Mouse (Mus musculus) gastrocnemius, postnatal 25 days (tissue): ENCODE measurements at regions not wholly inside any gene's neighbourhood (a gene's known extent, or its start where the extent isn't known, plus 50 kb on each side); places are given as distances from the start of the nearest gene placed in this dataset.
A peak's percentile ranks its signal among the peaks of the same experiment; 100 is the strongest.
"Not testable (repeated sequence)": the region's sequence is repeated elsewhere in the genome, so short reads cannot be mapped to it uniquely, and the experiment has no call there.

Source experiments
- DNase-seq: peaks from one replicate; pipeline ENCODE4 v3.0.0; 2022

DNA sequence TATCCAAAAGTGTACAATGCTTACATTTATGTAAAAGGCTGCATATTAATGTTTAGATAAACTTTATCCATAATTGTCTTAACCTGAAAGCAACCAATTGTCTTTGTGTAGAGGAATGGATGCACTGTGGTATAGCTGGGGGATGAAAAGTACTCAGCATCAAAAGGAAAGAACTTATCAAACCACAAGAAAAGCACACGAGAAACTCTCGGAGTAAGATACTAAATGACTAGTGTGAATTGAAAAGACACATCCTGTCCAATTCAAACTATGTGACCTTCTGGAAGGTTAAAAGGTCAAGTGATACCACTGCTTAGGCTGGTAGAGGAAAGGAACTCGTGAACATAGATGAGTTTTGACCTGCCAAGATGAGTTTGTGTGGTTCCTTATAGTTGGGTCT, 192.2 kb upstream of the Tbl1xr1 start:
- no peak for DNase-seq

- DNase-seq = no peak
Measured at GRCm38 (mm10) chr3:21888710-21889109, 187.7 kb upstream of the Tbl1xr1 start.

DNA sequence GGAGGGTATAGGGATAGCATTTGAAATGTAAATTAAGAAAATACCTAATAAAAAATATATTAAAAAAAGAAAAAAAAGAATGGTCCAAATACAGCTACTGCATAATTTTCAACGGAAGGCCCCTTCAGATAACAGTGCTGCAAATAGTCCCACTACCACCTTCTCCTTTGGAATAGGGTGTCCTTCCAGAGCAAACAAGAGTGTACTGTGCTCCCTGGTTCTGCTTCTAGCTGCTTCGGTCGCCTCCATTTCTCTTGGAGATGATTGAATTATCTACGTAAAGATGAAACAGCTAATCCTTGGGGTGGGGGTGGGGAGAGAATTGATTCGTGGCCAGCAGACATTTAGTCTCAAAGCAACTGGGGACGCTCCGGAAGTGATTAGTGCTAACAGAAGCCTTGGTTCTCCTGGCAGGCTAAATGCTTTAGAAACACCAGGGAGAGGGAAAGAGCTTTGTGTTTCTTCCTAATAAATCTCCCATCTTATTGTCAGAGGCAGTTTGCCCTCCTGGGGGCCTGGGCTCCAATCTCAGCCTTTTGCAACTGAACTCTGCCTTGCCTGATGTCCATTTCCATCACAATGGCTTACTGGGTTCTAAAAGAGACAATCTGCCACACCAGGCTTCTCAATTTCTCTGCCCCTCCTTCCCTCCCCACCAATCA, 184.5 kb upstream of the Tbl1xr1 start:
- DNase-seq = no peak

GRCm38 (mm10) chr3:21892864-21893404, 183.5 kb upstream of the Tbl1xr1 start:
- no peak for DNase-seq

DNA sequence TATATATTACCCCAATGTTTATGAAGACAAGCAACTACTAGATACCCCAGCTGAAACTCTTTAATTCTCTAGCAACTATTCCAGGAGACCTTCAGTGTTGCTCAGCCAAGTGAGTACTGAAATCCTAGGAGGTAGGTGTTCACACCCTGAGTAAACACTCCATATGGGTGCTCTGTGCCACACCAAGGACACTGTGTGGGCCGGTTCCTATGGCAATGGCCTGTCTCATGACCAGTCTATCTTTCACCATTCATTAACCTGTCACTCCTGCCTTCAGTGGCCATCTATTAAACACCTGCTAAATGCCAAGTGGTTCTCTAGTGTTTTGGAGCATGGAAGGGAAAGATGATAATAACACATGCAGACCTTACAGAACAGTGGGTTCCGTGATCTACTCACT, 180.9 kb upstream of the Tbl1xr1 start:
- no peak for DNase-seq

DNA sequence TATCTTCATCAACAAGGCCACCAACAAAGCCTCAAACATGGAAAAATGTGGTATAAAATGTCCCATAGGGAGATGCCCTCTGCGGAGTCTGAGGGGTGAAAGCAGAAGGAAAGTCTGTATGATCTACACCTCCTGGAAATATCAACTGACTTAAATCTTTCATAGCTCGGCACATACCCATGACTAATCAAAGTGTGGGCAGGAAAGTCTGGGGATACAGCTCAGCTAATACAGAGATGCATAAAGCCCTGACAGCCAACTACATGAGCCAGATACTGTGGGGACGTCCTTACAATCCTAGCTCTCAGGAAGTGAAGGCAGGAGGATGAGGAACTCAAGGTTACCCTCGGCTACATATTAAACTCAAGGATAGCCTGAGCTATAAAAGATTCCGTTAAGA, 178.2 kb upstream of the Tbl1xr1 start:
- no peak for DNase-seq

- no peak for DNase-seq
Measured at GRCm38 (mm10) chr3:21905384-21906073, 170.9 kb upstream of the Tbl1xr1 start.

GRCm38 (mm10) chr3:21908828-21909227, 167.6 kb upstream of the Tbl1xr1 start:
- DNase-seq = no peak

DNA sequence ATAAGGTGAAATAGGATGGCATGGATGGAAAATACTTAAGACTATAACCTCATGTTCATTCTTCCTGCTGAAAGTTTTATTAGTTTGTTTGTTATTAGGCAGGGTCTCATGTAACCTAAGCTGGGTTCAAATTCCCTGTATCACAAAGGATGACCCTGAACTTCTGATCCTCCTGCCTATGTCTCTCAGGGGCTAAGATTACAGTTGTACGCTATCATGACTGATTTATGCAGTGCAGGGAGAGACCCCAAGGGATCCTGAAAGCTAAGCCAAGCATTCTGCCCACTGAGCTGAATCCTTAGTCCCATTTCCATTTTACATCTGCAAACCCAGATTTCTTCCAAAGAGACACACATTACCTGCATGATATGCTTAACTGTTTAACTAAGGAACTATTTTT, 166.4 kb upstream of the Tbl1xr1 start:
- DNase-seq = no peak

GRCm38 (mm10) chr3:21911071-21911470, 165.4 kb upstream of the Tbl1xr1 start:
- DNase-seq = no peak

DNA sequence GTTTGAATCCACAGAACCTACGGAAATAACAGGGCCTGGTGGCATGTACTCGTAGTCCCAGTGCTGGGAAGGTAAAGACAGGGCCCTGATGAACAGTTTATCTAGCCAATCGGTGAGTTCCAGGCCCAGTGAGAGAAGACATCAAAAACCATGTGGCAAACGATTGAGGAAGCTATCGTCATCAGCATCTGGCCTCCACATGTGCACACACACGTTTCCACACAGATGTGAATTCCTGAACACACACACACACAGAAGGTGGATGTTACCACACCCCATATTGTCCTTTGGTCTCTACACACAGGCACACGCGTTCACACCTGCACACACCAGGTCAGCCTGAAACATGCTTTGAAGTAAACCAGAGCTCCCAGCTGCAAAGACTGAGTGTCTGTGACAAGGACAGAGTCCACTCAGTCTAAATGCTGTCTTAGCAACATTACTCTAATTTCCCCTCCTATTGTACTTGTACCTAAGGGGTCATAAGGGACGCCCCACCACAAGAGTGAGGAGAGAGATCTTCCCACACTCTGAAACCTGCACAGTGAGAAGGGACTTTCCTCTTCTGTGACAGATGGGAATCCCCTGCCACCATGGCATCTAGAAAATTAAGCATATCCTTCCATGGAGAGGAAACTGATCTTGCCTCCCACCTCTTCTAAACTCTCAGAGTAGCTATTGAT, 159.1 kb upstream of the Tbl1xr1 start:
- DNase-seq = no peak

DNA sequence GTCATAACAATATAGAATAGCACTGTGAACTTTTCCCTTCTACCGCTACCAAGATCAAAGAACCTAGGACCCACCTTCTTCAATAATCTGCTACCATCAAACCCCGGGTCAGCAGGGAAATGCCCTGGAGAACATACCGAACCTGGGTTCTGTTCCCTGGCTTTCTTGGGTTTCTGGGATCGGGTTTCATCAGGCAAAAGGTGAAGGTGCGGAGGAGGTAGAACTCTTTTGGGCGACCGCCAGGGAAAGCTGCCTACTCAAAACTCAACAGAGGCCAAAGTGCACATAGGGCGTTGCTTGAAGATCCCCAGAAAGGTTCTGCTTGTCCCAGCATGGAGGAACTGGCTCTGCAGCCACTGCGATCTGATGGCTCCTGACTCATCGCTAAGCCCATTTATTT, 158.0 kb upstream of the Tbl1xr1 start:
- DNase-seq = no peak

DNA sequence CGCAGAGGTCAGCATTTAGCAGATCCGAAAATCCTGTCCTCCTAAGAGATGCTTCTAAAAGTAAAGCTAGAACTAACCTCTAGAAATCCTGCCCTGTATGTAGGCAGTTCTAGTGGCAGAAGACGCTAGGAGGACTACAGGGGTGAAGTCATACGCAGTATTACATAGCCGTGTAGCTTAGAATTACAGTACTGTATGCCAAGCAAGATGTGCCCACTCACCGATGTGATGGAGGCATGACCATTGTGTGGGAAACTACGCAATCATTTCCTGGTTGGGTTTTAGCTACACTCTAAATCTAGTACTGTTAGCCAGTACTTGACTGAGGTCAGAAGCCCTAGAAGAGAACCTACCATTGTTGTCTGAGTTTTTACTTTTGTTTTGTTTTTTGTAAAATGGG, 156.5 kb upstream of the Tbl1xr1 start:
- no peak for DNase-seq

DNA sequence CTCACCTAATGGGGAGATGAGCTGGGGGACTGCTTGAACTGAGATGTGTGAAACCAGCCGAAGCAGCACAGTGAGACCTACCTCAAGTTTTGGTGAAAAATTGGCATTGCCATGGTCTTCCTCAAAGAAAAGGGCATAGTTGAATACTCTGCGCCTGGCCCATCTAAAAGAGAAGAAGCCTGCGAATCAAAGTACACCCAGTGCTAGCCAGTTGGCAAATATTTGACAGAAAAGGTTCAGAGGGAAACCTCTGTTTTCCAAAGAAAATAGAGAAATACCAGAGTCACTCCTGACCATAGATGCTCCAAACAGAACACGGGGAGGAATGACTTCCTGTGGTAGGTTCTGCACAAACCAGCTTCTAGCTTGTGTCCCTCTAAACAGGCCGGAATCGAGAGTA, 144.5 kb upstream of the Tbl1xr1 start:
- no peak for DNase-seq

GRCm38 (mm10) chr3:21932696-21933095, 143.8 kb upstream of the Tbl1xr1 start:
- DNase-seq = not testable (repeated sequence)

GRCm38 (mm10) chr3:21934731-21935271, 141.7 kb upstream of the Tbl1xr1 start:
- DNase-seq = peak; percentile 33

GRCm38 (mm10) chr3:21935571-21936261, 140.7 kb upstream of the Tbl1xr1 start:
- peak; percentile 94 for DNase-seq

DNA sequence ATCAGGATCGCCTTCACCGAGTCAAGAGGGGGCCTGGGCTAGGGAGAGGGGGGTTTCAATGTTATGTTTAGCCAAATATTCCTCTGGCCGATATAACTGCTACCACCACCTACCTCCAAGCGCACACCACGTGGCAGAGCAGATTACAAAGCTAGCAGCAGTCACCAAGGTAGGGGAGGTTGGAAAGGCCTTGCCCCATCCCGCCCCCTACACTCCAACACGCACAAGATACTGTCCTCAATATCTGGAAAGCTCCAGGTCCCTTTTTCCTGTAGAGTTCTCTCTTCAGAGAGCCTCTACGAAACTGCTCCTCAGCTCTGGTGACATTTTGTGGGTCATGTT, 140.2 kb upstream of the Tbl1xr1 start:
- no peak for DNase-seq

DNA sequence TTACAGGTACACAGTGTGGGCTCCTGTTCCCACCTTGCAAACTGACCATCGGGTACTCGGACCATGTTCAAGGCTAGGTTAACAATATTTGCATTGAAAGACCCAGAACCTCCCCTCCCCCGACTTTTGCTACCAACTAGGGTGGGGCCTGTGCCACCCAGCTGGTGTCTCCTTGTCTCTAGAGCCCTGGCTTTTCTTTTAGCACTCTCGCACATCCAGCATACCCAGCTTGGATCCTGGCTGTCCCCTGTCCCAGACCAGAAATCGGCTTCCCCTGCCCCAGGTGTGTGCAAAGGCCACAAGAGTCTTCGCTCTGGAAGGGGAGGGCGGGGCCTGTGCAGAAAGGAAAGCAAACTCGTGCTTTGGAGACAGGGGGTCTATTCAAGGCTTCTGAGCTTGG, 139.8 kb upstream of the Tbl1xr1 start:
- no peak for DNase-seq

DNA sequence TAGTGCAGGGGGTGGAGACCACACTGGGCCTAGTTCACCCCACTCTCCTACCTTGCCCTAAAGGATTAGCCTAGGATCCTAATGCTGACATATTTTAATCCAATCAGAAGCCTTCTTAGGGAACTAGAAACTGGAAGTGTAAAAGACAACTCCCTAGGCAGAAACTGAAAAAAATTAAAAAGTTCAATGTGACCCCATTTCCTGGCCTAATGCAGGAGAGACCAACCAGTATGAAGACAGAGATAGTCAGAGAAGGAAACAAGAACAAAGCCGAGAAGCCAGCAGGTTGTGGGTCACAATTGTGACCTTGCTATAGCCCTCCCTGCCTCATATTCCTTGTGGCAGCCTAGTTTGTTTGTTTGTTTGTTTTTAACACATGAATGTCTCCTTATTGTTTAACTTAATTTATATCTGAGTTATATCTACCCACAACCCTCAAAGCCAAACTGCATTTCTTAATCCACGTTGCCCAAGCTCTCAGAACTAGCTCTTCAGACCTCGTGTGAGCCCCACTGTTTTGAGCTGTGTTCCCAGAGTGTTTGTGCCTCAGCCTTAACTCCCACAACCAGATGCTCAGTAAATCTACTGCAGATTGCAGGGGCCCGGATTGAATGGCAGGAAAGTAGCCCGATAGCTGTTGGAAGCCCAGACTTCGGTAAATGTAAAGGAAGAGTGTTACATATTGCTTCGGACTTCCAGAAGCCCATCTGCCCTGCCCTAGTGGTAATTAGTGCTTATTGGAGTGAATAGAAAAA, 139.0 kb upstream of the Tbl1xr1 start:
- DNase-seq = no peak

DNA sequence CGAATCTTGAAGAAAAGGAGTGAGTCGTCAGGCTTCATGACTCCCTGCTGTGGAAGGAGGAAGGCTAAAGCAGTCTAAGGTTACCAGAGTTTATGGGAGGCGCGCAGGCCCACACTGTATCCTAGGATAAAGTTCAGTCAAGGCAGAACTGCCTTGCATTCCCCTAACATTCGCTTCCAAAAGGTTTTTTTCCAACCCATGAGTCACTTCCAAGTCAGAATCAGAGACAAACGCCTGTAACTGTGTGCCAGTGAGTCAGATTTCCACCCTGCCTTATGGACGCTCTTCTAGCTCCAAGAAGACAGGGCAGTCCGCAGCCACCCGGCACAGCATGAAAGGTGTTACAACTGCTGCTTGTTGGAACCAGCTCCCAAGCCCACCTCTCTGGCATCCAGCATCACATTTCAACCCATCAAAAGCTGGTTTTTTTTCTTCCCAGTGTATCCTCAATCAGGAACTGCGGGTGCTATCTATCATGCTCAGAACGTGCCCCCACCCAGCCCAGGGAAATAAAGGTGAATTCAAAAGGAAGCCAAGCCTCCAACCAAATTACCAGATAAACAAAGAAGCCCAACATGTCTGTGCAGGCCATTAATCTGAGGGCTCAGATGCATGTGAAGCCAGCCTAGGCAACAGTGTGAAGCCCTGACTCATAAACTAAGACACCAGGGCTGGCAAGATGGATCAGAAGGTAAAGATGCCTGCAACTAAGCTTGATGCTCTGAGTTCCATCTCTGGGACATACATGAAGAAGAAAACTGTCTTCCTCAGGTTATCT, 138.2 kb upstream of the Tbl1xr1 start:
- DNase-seq = peak; percentile 16
